Mouse (Mus musculus): ENCODE measurements around the gene Rrnad1.

Rrnad1 gene

GRCm38 (mm10) chr3:87949955-87950515, 19.5 kb upstream of the Rrnad1 start:
- in situ Hi-C loops (cut with MboI, MseI) = loop anchor here in 1 of 2 experiments (25.0 kb wide), 1 partner anchor 1487 kb away; the partner anchor contains the start of genes Pbxip1 and Pygo2

DNA sequence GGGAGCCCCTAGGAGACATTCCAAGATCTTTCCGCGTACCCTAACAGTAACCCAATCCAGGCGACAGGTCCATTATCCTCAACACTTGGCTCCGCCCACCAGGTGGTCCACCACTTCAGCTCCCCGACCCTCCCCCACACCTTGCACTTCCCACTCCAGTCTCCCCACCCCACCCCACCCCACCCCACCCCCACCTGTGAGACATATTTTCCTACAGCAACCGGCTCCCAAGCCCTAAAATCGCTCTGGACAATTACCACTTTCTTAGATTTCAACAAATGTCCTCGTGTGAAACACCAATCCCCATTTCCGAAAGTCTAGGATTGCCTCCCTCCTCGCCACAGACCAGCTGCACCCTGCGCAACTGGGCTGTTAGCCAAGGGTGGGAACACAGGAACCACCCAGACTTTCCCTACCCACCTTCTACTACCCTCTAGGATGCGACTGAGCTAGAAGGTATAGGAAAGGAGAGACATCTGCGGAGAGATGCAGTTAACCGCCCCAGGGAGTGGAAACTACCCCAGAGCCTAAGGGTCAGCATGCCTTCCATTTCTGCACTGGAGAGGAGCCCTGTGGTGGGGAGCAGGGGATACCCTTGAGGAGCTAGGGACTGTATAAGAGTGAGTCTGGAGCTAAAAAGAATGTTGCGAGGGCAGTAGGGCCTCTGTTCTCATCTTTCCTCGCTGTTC, 18.9 kb upstream of the Rrnad1 start:
- in situ Hi-C loops (cut with MboI, MseI) = no loop called here

DNA sequence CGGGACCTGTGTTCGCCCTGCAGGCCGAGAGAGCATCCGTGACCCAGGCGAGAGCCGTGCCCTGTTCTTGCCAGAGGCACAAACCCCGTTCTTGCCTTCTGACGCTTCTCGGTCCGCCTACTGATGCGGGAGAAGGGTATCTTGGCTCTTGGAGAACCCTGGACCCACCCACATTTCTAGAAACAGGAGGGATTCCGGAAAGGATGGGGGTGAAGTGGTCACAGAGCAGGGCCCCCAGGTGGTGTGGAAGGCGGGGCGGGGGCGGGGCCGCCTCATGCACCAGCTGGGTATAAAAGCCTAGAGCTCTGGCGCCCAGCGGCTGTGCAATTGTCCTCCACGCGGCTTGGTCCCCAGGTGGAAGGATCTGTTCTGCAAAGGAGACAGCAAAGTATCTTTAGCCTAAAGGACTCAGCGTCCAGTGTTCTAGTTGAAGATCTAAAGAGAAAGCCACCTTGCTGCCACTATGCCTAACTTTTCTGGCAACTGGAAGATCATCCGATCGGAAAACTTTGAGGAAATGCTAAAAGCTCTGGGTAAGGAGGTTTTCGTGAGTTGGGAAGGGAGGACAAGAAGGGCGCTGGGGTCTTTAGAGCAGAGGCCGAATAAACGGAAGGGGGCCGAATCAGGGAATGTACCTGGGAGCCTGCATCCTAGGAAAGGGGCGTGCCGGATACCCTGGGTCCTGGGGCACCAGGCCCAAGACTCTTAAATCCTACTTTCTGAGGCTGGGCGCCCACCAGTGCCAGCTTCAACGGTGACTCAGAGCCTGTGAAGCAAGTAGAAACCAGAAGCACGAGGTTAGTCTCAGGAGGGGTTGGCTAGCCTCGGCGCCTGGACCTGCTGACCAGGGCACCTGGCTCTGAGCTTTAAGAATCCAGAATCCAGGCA, 18.1 kb upstream of the Rrnad1 start, which contains the start of gene Crabp2:
Gene Crabp2, plus strand, starts transcription at position 289 of the 888 bp plus-strand sequence.
- in situ Hi-C loops (cut with MboI, MseI) = no loop called here

DNA sequence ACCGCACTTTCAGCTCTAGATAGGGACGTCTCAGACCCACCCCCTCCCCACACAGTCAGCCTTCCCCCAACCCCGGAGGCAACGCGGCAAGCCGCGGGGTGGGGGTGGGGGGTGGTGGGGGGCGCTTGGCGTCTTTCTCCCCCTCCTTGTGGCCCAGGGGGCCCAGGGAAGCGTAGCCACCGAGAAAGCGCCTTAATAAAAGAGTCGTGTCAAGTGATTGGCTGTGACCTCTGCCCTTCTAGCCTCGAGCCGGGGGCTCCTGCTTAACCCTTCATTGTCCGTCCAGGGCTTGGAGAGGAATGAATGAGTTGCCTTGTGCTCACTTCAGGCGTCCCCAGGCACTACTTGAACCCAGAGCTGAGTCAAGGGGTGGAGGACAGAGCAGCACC, 17.3 kb upstream of the Rrnad1 start:
- in situ Hi-C loops (cut with MboI, MseI) = no loop called here

GRCm38 (mm10) chr3:87947056-87947810, 16.7 kb upstream of the Rrnad1 start:
- in situ Hi-C loops (cut with MboI, MseI) = no loop called here

DNA sequence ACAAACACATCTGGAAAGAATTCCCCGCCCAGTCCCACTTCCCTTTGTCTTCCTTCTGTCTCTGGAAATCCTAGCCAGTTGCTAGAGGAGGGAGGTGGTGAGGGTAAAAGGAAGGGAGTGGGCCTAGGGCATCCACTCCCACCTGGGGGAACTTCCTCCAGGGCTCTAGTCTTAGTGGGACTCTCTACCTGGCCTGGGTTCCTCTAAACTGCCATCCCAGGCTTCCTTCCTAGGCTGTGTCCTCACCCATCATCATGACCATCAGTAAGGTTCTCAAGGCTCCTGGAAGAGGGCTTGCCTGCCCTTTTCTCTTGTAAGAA, 16.0 kb upstream of the Rrnad1 start:
- in situ Hi-C loops (cut with MboI, MseI) = no loop called here

DNA sequence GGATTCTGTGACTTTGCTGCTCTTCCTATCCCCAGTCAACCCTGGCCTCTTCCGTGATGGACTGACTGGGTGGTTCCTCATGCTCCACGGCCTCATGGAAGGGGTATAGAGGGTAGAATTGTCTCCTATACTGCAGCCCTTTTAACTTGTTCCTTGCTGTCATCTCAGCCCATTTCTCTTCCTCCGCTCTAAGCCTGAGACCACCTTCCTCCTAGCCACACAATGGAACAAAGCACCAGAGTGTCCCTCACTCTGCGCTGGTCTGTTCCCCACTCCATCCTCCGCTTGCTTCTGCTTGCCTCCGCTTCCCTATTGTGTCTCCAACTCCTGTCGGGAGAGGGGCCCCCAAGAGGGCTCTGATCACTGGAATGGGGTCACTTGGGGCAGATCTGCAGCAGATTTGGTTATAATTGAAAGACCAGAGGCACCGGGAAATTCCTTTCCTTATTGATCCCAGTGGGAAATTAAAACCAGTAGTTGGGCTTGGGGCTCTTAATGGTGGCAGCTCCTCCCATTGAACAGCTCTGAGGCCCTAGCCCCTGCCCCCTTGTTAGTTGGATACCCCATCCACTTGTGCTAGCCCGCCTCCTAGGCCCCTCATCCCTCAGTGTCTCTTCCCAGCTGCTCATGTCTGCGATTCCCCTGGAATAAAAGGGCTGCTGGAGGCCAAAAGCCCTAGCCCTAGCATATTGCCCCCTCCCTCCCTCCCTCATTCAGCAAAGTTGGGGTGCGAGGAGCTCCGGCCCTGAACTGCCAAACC, 15.4 kb upstream of the Rrnad1 start:
- in situ Hi-C loops (cut with MboI, MseI) = no loop called here

DNA sequence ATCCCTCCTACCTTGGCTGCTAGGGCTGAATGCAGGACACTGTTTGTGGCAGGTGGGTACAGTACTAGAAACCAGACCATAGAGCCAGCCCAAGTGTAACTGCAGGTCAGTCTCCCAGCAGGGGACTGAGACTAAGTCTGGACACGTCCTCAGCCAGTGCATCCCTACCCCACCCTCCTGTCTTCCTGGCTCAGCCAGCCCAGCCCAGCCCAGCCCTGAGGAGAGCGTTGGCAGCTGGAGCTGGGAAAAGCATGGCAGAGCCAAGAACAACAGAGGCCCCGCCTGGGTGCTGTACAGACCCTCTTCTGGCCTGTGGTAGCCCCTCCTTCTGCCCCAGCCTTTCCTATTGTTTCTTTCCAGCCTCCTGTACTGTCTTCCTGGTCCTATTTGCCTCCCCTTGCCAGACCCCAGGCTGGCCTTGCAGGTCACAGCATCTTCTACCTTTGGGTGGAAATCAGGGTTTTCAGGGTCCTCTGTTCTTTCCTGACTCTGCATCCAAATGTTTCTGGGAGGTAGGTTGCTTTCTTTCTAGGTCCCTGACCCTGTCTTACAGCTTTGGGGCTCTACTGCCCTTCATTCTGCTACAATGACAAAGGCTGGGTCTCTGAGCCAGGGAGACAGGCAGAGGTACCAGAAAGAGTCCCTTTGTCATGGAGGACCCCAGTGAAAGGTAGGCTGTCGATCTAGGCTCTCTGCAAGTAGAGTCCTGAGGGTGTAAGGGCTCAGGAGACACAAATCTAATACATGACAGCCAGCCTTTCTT, 14.5 kb upstream of the Rrnad1 start:
- in situ Hi-C loops (cut with MboI, MseI) = no loop called here

- in situ Hi-C loops (cut with MboI, MseI) = no loop called here
Observed at GRCm38 (mm10) chr3:87943586-87943985, 13.1 kb upstream of the Rrnad1 start.

DNA sequence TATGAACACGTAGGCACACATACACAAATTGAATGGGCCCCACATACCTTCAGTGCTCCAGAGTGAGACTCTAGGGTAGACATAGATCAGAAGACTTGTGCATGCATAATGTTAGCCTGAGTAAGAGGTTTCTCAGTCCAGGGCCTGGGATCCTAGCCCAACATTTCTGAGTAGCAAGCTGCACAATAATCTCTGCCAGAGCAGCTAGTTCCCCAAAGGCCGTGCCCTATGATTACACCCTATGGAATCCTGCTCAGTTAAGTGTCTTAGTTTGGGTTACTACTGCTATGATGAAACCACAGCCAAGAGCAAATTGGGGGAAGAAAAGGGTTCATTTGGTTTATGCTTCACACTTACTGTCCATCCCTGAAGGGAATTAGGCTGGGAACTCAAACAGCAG, 12.0 kb upstream of the Rrnad1 start:
- in situ Hi-C loops (cut with MboI, MseI) = no loop called here

GRCm38 (mm10) chr3:87940611-87941010, 10.1 kb upstream of the Rrnad1 start:
- in situ Hi-C loops (cut with MboI, MseI) = no loop called here

GRCm38 (mm10) chr3:87935776-87936175, 5.3 kb upstream of the Rrnad1 start:
- in situ Hi-C loops (cut with MboI, MseI) = no loop called here

- in situ Hi-C loops (cut with MboI, MseI) = no loop called here
Observed at GRCm38 (mm10) chr3:87935201-87935600, 4.7 kb upstream of the Rrnad1 start.

GRCm38 (mm10) chr3:87934501-87934900, 4.0 kb upstream of the Rrnad1 start:
- in situ Hi-C loops (cut with MboI, MseI) = no loop called here

DNA sequence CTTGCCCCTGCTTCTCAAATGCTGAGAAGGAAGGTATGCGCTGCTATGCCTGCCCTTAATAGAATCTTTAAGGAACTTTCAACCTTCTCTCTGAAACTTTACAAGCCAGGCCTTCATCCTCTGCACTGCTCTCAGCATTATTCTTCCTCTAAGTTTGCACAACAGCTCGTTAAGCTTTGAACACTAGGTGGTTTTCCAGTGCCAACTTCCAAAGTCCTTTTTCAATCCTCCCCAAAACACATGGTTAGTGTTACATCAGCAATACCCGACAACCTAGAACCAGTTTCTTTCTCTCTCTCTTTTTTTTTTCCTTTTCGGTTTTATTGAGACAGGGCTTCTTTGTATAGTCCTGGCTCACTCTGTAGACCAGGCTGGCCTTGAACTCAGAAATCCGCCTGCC, 3.5 kb upstream of the Rrnad1 start:
- in situ Hi-C loops (cut with MboI, MseI) = no loop called here

GRCm38 (mm10) chr3:87929341-87930077, 1.0 kb downstream of the Rrnad1 start:
- in situ Hi-C loops (cut with MboI, MseI) = loop anchor here in 1 of 2 experiments (5.0 kb wide), 1 partner anchor 37 kb away; no protein-coding TSS in a partner anchor

GRCm38 (mm10) chr3:87927452-87927851, 3.1 kb downstream of the Rrnad1 start:
- in situ Hi-C loops (cut with MboI, MseI) = loop anchor here in 1 of 2 experiments (5.0 kb wide), 1 partner anchor 35 kb away; no protein-coding TSS in a partner anchor

DNA sequence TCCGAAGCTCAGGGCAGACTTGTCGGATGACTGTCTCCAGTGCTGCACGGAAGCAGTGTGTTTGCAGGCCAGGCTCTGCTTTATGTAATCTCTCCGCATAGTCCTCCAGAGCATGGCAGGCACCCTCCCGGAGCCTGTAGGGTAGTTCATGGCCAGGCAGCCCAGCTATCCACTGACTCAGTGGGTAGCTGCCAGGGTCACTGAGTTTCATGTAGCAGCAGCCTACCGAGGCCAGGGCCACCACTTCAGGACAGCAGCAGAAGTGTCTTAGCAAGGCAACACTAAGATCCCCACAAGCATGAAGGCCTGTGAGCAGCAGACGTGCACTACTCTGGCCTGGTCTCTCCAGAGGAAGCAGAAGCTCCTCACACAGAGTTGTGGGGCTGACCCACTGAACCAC, 5.5 kb downstream of the Rrnad1 start:
- in situ Hi-C loops (cut with MboI, MseI) = loop anchor here in 1 of 2 experiments (5.0 kb wide), 1 partner anchor 33 kb away; no protein-coding TSS in a partner anchor

GRCm38 (mm10) chr3:87920270-87920943, 10.1 kb downstream of the Rrnad1 start:
- in situ Hi-C loops (cut with MboI, MseI) = no loop called here

Measured in T-helper 17 cell (primary cell).